Mouse (Mus musculus): Measurements from ENCODE around the gene Cyth1.

DNA sequence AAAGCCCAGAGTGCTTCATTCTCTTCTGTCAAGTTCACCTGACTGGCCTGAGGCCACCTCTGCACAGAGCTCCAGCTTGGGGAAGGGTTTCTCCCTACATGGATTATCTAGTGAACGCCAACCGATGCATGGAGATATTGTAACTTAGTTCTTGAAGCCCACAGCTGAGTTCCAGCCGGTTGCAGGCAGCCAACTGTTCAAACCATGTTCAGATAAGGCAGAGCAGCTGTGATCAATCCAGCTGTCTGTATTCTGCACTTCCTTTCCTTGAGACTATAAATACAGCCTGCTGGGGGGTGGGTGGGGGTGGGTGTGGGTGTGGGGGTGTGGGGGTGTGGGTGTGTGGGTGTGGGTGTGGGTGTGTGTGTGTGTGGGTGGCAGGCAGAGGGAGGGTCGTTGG lies 163.2 kb downstream of the Cyth1 start:
- TF ChIP-seq CTCF (IDR thresholded peaks at IDR 0.05; ENCODE audit: extremely low read depth, insufficient read length, insufficient replicate concordance, low read depth, low read length): no peak
- TF ChIP-seq POLR2A (IDR thresholded peaks at IDR 0.05; ENCODE audit: low read depth, low read length): no peak
